Comparison of ENCODE assay signal across 16 mouse cellular contexts in genomic region chr1:52456571-52456970, GRCm38 (mm10). TPM values are rescaled to one million over a fixed set of nuclear protein-coding genes. Genes with fewer than 3 reads are reported as not detected.
DNase-seq lines count a peak whose midpoint lies in the region; ATAC-seq and TF ChIP-seq lines count a peak whose summit lies in the region.
"Had no signal": no experiment of that assay in that cellular context is flagged by ENCODE, and none has a peak within 500 bp of the region (broad histone marks: within the 10 kb centered on the region; RNA-seq: fewer than 3 reads in every experiment).

No protein-coding gene starts in this region.

- DNase-seq in adrenal gland, postnatal 10 days = peak; percentile 8
- DNase-seq in adrenal gland, adult 18-20 months (ENCODE audit: low spot score in 2 of 2) = no peak
- DNase-seq in liver, adult 2 months (ENCODE audit: extremely low read depth, low read depth, low spot score) = peak; percentile 26
- peak; percentile 33 for DNase-seq in brain, embryonic 14.5 days (ENCODE audit: low read depth)
- no peak for DNase-seq in stomach, postnatal 0 days (ENCODE audit: low spot score)
- DNase-seq in ovary, postnatal 10 days (ENCODE audit: low spot score) = no peak
- DNase-seq: cerebellum, postnatal 14 days; kidney, postnatal 36 days had no signal

- no peak overlapping the region for H3K4me3 ChIP-seq in liver, adult 2 months (ENCODE audit: insufficient read depth, low read depth, low read length)
- no peak overlapping the region for H3K4me3 ChIP-seq in liver, embryonic 12.5 days
- no peak overlapping the region for H3K4me3 ChIP-seq in stomach, postnatal 0 days (ENCODE audit: low read depth, low read length)
- H3K4me3 ChIP-seq: embryonic facial prominence, embryonic 13.5 days; forebrain, embryonic 10.5 days; limb, embryonic 15.5 days; lung, embryonic 15.5 days; stomach, embryonic 15.5 days had no signal

- TF ChIP-seq CTCF in liver, adult 2 months (IDR thresholded peaks at IDR 0.05; ENCODE audit: low read depth, low read length) = no peak
- TF ChIP-seq CTCF in brain, embryonic 14.5 days (IDR thresholded peaks at IDR 0.05; ENCODE audit: borderline replicate concordance, extremely low read depth, insufficient read depth, insufficient read length) = no peak
- no peak for TF ChIP-seq CTCF in stomach, postnatal 0 days (IDR thresholded peaks at IDR 0.05; ENCODE audit: low read depth)

- H3K27ac ChIP-seq in liver, adult 2 months (replicated peaks; ENCODE audit: insufficient read depth, low read depth, low read length) = no peak overlapping the region
- no peak overlapping the region for H3K27ac ChIP-seq in liver, embryonic 12.5 days
- H3K27ac ChIP-seq in stomach, postnatal 0 days (replicated peaks) = no peak overlapping the region
- H3K27ac ChIP-seq: embryonic facial prominence, embryonic 13.5 days; forebrain, embryonic 10.5 days; limb, embryonic 15.5 days; lung, embryonic 15.5 days; stomach, embryonic 15.5 days had no signal

- ATAC-seq in liver, embryonic 12.5 days = no peak
- peak; percentile 74 for ATAC-seq in stomach, postnatal 0 days (ENCODE audit: low FRiP score, low TSS enrichment)
- ATAC-seq in erythroid progenitor cell, adult 5-6 weeks (replicated peaks; ENCODE audit: low FRiP score, poor library complexity, severe bottlenecking) = no peak
- ATAC-seq: intestine, postnatal 0 days had no signal

- no peaks in the 10 kb centered on the region for H3K4me1 ChIP-seq in liver, adult 2 months (ENCODE audit: control insufficient read depth, insufficient read depth, low read length)
- H3K4me1 ChIP-seq in liver, embryonic 12.5 days = peaks cover 13% of the 10 kb centered on the region
- no peaks in the 10 kb centered on the region for H3K4me1 ChIP-seq in stomach, postnatal 0 days (replicated peaks; ENCODE audit: control insufficient read depth, insufficient read depth)
- H3K4me1 ChIP-seq: embryonic facial prominence, embryonic 13.5 days; forebrain, embryonic 10.5 days; limb, embryonic 15.5 days; lung, embryonic 15.5 days; stomach, embryonic 15.5 days had no signal

- H3K9ac ChIP-seq in liver, adult 2 months (ENCODE audit: low read depth, low read length) = no peak overlapping the region
- H3K9ac ChIP-seq in liver, embryonic 12.5 days = no peak overlapping the region
- no peak overlapping the region for H3K9ac ChIP-seq in stomach, postnatal 0 days (ENCODE audit: low read length)
- H3K9ac ChIP-seq: embryonic facial prominence, embryonic 13.5 days; limb, embryonic 15.5 days; lung, embryonic 15.5 days; stomach, embryonic 15.5 days had no signal

- no peak for TF ChIP-seq POLR2A in liver, adult 2 months (IDR thresholded peaks at IDR 0.05; ENCODE audit: extremely low read depth, insufficient read depth, low read length)
- TF ChIP-seq POLR2A in brain, embryonic 14.5 days (IDR thresholded peaks at IDR 0.05; ENCODE audit: borderline replicate concordance, extremely low read depth, insufficient read depth, insufficient read length, poor library complexity, severe bottlenecking) = no peak

- no peak overlapping the region for H3K4me2 ChIP-seq in liver, embryonic 12.5 days
- no peak overlapping the region for H3K4me2 ChIP-seq in stomach, postnatal 0 days (replicated peaks; ENCODE audit: low read depth)
- H3K4me2 ChIP-seq: embryonic facial prominence, embryonic 13.5 days; limb, embryonic 15.5 days; lung, embryonic 15.5 days; stomach, embryonic 15.5 days had no signal

- H3K36me3 ChIP-seq in liver, adult 2 months (ENCODE audit: control insufficient read depth, insufficient read depth, low read length) = peaks cover 22% of the 10 kb centered on the region
- H3K36me3 ChIP-seq in liver, embryonic 12.5 days = peaks cover 12% of the 10 kb centered on the region
- H3K36me3 ChIP-seq in stomach, postnatal 0 days (ENCODE audit: control insufficient read depth, insufficient read depth, low read length) = no peaks in the 10 kb centered on the region
- H3K36me3 ChIP-seq: forebrain, embryonic 10.5 days had no signal

- TF ChIP-seq EP300 in stomach, postnatal 0 days (optimal IDR thresholded peaks at IDR 0.05) = no peak

- WGBS in liver, adult 2 months = 38% methylated on average over 7 of the region's 7 CpGs
- WGBS in liver, embryonic 12.5 days (ENCODE audit: insufficient replicate concordance) = 55% methylated on average over 7 of the region's 7 CpGs
- 56% methylated on average over 7 of the region's 7 CpGs for whole genome bisulfite sequencing in stomach, postnatal 0 days

- H3K79me2 ChIP-seq in liver, adult 2 months (ENCODE audit: control insufficient read depth, insufficient read depth, low read length) = no peaks in the 10 kb centered on the region

- no peaks in the 10 kb centered on the region for H3K9me3 ChIP-seq in liver, embryonic 12.5 days (replicated peaks)
- H3K9me3 ChIP-seq in stomach, postnatal 0 days (ENCODE audit: control insufficient read depth, low read length) = no peaks in the 10 kb centered on the region
- H3K9me3 ChIP-seq: embryonic facial prominence, embryonic 13.5 days; forebrain, embryonic 10.5 days; limb, embryonic 15.5 days; lung, embryonic 15.5 days; stomach, embryonic 15.5 days had no signal

- H3K27me3 ChIP-seq in liver, adult 2 months (ENCODE audit: control insufficient read depth, insufficient read depth, low read length) = no peaks in the 10 kb centered on the region
- no peaks in the 10 kb centered on the region for H3K27me3 ChIP-seq in liver, embryonic 12.5 days (replicated peaks)
- no peaks in the 10 kb centered on the region for H3K27me3 ChIP-seq in stomach, postnatal 0 days (ENCODE audit: control insufficient read depth, insufficient read depth, low read length)
- H3K27me3 ChIP-seq: embryonic facial prominence, embryonic 13.5 days; limb, embryonic 15.5 days; lung, embryonic 15.5 days; stomach, embryonic 15.5 days had no signal

RNA-seq across cellular contexts. Expression of gene Nab1, which starts 43.9 kb away (rescaled TPM):
- 10 to 100 TPM; 45.5 to 47.2 TPM for total RNA-seq in adrenal gland, postnatal 10 days (2021)
- total RNA-seq in adrenal gland, adult 18-20 months (2021) = 10 to 100 TPM; 53.1 to 54.0 TPM
- total RNA-seq in liver, adult 2 months (2014; rRNA removed) = 40.7 and 50.5 TPM in 2 replicates
- 12.8 and 20.9 TPM in 2 replicates for polyA plus RNA-seq in liver, adult 2 months (2012; rRNA removed)
- 17.4 and 18.0 TPM in 2 replicates for polyA plus RNA-seq in liver, embryonic 12.5 days (2016; fragmentation: Nextera tagmentation; extraction: Ambion mirVana)
- polyA plus RNA-seq in brain, embryonic 14.5 days (2012; rRNA removed) = 8.6 and 11.5 TPM in 2 replicates
- 13.5 and 14.5 TPM in 2 replicates for polyA plus RNA-seq in stomach, postnatal 0 days (2015; fragmentation: Nextera tagmentation; extraction: Ambion mirVana)
- 9.6 and 14.8 TPM in 2 replicates for total RNA-seq in erythroid progenitor cell, adult 5-6 weeks (2015; ENCODE audit: low replicate concordance)
- 7.2 and 10.4 TPM in 2 replicates for total RNA-seq in erythroid progenitor cell, adult 5-6 weeks (2017; ENCODE audit: low replicate concordance)

Comparison
In these comparisons a context has a peak if more than half of its experiments do, and no peak if none do; other contexts are left out.
1. DNase-seq: peak in adrenal gland, postnatal 10 days (single experiment), liver, adult 2 months (single experiment) and brain, embryonic 14.5 days (single experiment); none in adrenal gland, adult 18-20 months (0 of 2), stomach, postnatal 0 days (single experiment) and ovary, postnatal 10 days (single experiment).